Mouse (Mus musculus) embryonic facial prominence, embryonic 14.5 days (tissue): Measurements from ENCODE around the gene Zcchc14. TPM values are rescaled to one million over a fixed set of nuclear protein-coding genes. Genes with fewer than 3 reads are reported as not detected.
A peak's percentile ranks its signal among the peaks of the same experiment; 100 is the strongest.

Experiments
- ATAC-seq: fragments of 200-750 bp; cut with Nextera tagmentation; 2 replicates; pipeline ENCODE4 v1.8.0; 2017; ENCODE audit warnings: low read depth, moderate number of reproducible peaks, moderate TSS enrichment
- DNase-seq: peaks from one replicate; pipeline ENCODE4 v3.0.0-alpha.2; 2015; ENCODE audit warnings: low spot score
- H3K27ac ChIP-seq: fragments of 300-500 bp; sonication (generic); replicated peaks from 2 replicates; pipeline ENCODE4 v1.5.1; 2014; ENCODE audit warnings: low read depth, mild to moderate bottlenecking, low read length, moderate library complexity
- H3K27me3 ChIP-seq: fragments of 300-500 bp; sonication (generic); replicated peaks from 2 replicates; pipeline ENCODE4 v1.6.1; 2014; ENCODE audit warnings: low read length; ENCODE audit not compliant: control insufficient read depth, insufficient read depth
- H3K36me3 ChIP-seq: fragments of 300-500 bp; sonication (generic); 2 replicates; pipeline ENCODE4 v1.6.1; 2014; ENCODE audit warnings: low read length, mixed read lengths; ENCODE audit not compliant: control insufficient read depth, insufficient read depth
- H3K4me1 ChIP-seq: fragments of 300-500 bp; sonication (generic); 2 replicates; pipeline ENCODE4 v1.6.1; 2014; ENCODE audit warnings: antibody characterized with exemption, low read length; ENCODE audit not compliant: control insufficient read depth, insufficient read depth
- H3K4me2 ChIP-seq: fragments of 300-500 bp; sonication (generic); 2 replicates; pipeline ENCODE4 v1.6.1; 2014; ENCODE audit warnings: low read depth, mild to moderate bottlenecking, low read length, moderate library complexity, mixed read lengths
- H3K4me3 ChIP-seq: fragments of 300-500 bp; sonication (generic); 2 replicates; pipeline ENCODE4 v1.5.1; 2014; ENCODE audit warnings: low read depth, mild to moderate bottlenecking, low read length
- H3K9ac ChIP-seq: fragments of 300-500 bp; sonication (generic); 2 replicates; pipeline ENCODE4 v1.6.1; 2014; ENCODE audit warnings: low read depth, mild to moderate bottlenecking, low read length, moderate library complexity, mixed read lengths
- H3K9me3 ChIP-seq: fragments of 300-500 bp; sonication (generic); 2 replicates; pipeline ENCODE4 v1.6.1; 2016; ENCODE audit warnings: low read length; ENCODE audit not compliant: control insufficient read depth
- WGBS: fragments of 180-500 bp; shearing (Covaris S2); extraction: QIAGEN DNeasy Blood & Tissue Kit; methylation state at CpG from one replicate; pipeline ENCODE4 v1.1.7; 2014; 5-methylcytosine and 5-hydroxymethylcytosine counted together
- polyA plus RNA-seq: library from polyadenylated mRNA; unstranded; fragments of >200 nt; fragmentation: Nextera tagmentation; extraction: Ambion mirVana; gene quantifications from 2 replicates; pipeline ENCODE4 v1.2.1, GENCODE M21; 2014

Gene Zcchc14
- polyA plus RNA-seq, 1 experiment from 2014 or later, result 23.0 TPM

GRCm38 (mm10) chr8:121580465-121580864 is 72.2 kb downstream of the Zcchc14 start:
- Histone ChIP-seq H3K9ac (no peak overlapping the region), H3K4me2 (no peak overlapping the region), H3K4me1 (peaks cover 18% of the 10 kb centered on the region), H3K9me3 (no peaks in the 10 kb centered on the region), H3K36me3 (no peaks in the 10 kb centered on the region), H3K27me3 (no peaks in the 10 kb centered on the region), H3K4me3 (no peak overlapping the region), H3K27ac (no peak overlapping the region)
- ATAC-seq, result no peak
- DNase-seq, result peak; percentile 48
- WGBS, result 32% methylated on average over 9 of the region's 9 CpGs

- 0 out of 2 replicates have a peak within 1 kb of the TSS, but pooled peaks have one; percentile 28 for H3K27ac ChIP-seq
- peak within 1 kb of the TSS; percentile 86 for H3K9ac ChIP-seq
- no peaks in the 10 kb centered on the region for H3K9me3 ChIP-seq
- peak within 1 kb of the TSS; percentile 93 for H3K4me3 ChIP-seq
- peak; percentile 94 for ATAC-seq
- H3K27me3 ChIP-seq, result no peaks in the 10 kb centered on the region
- H3K4me2 ChIP-seq, result peak within 1 kb of the TSS; percentile 76
- WGBS, result 4% methylated on average over 22 of the region's 63 CpGs
- no peaks in the 10 kb centered on the region for H3K36me3 ChIP-seq
- H3K4me1 ChIP-seq, result peaks cover 18% of the 10 kb centered on the region
- DNase-seq, result peak; percentile 96
These were observed 73.8 kb downstream of the Zcchc14 start, which contains the start of gene Fbxo31 for GRCm38 (mm10) chr8:121578676-121579451. Gene Fbxo31 (minus strand): TSS chr8:121578806.

- WGBS, result 3% methylated on average over 23 of the region's 44 CpGs
- ATAC-seq, result no peak
These were observed 74.7 kb downstream of the Zcchc14 start for GRCm38 (mm10) chr8:121577751-121578675.

GRCm38 (mm10) chr8:121575661-121576060 is 77.0 kb downstream of the Zcchc14 start:
- H3K4me2 ChIP-seq, result no peak overlapping the region
- H3K27me3 ChIP-seq, result no peaks in the 10 kb centered on the region
- ATAC-seq (no peak), DNase-seq (no peak)
- 74% methylated on average over 3 of the region's 3 CpGs for WGBS
- no peaks in the 10 kb centered on the region for H3K36me3 ChIP-seq
- peaks cover 18% of the 10 kb centered on the region for H3K4me1 ChIP-seq
- H3K9me3 ChIP-seq, result no peaks in the 10 kb centered on the region
- H3K9ac ChIP-seq, result no peak overlapping the region
- H3K4me3 ChIP-seq, result no peak overlapping the region
- H3K27ac ChIP-seq, result no peak overlapping the region

More at GRCm38 (mm10) chr8:121577751-121578675, 74.7 kb downstream of the Zcchc14 start:
- H3K27me3 ChIP-seq, result no peaks in the 10 kb centered on the region
- DNase-seq, result peak; percentile 29
- no peaks in the 10 kb centered on the region for H3K9me3 ChIP-seq
- H3K36me3 ChIP-seq, result no peaks in the 10 kb centered on the region
- H3K27ac ChIP-seq, result 0 out of 2 replicates have a peak overlapping the region, but pooled peaks have one; percentile 28
- H3K4me3 ChIP-seq, result peak overlapping the region; percentile 93
- peaks cover 18% of the 10 kb centered on the region for H3K4me1 ChIP-seq
- H3K4me2 ChIP-seq, result peak overlapping the region; percentile 76
- peak overlapping the region; percentile 86 for H3K9ac ChIP-seq

- ATAC-seq, result peak; percentile 32
- Histone ChIP-seq H3K4me3 (no peak overlapping the region), H3K27ac (no peak overlapping the region), H3K4me2 (no peak overlapping the region), H3K9me3 (no peaks in the 10 kb centered on the region), H3K9ac (no peak overlapping the region), H3K4me1 (peaks cover 18% of the 10 kb centered on the region), H3K36me3 (no peaks in the 10 kb centered on the region), H3K27me3 (no peaks in the 10 kb centered on the region)
- DNase-seq, result peak; percentile 65
- WGBS, result 39% methylated on average over 3 of the region's 3 CpGs
These were observed 79.4 kb downstream of the Zcchc14 start for GRCm38 (mm10) chr8:121573275-121573674.

- H3K4me3 ChIP-seq, result no peak overlapping the region
- 68% methylated on average over 7 of the region's 7 CpGs for WGBS
- H3K27me3 ChIP-seq, result no peaks in the 10 kb centered on the region
- no peak overlapping the region for H3K9ac ChIP-seq
- no peak overlapping the region for H3K4me2 ChIP-seq
- ATAC-seq (no peak), DNase-seq (no peak)
- no peaks in the 10 kb centered on the region for H3K9me3 ChIP-seq
- no peak overlapping the region for H3K27ac ChIP-seq
- no peaks in the 10 kb centered on the region for H3K36me3 ChIP-seq
- H3K4me1 ChIP-seq, result peaks cover 13% of the 10 kb centered on the region
These were observed 80.6 kb downstream of the Zcchc14 start for GRCm38 (mm10) chr8:121572121-121572520.

GRCm38 (mm10) chr8:121570801-121571200 is 81.9 kb downstream of the Zcchc14 start:
- Histone ChIP-seq H3K27ac (no peak overlapping the region), H3K27me3 (no peaks in the 10 kb centered on the region), H3K36me3 (0 out of 2 replicates have a peak, but pooled peaks cover 3% of the 10 kb centered on the region), H3K9me3 (no peaks in the 10 kb centered on the region), H3K4me2 (no peak overlapping the region), H3K4me3 (no peak overlapping the region), H3K9ac (no peak overlapping the region), H3K4me1 (no peaks in the 10 kb centered on the region)
- ATAC-seq (no peak), DNase-seq (no peak)
- 79% methylated on average over 17 of the region's 17 CpGs for WGBS

GRCm38 (mm10) chr8:121570335-121570734 is 82.4 kb downstream of the Zcchc14 start:
- no peak for ATAC-seq
- no peaks in the 10 kb centered on the region for H3K4me1 ChIP-seq
- no peak overlapping the region for H3K4me3 ChIP-seq
- H3K9me3 ChIP-seq, result no peaks in the 10 kb centered on the region
- H3K9ac ChIP-seq, result no peak overlapping the region
- H3K36me3 ChIP-seq, result 0 out of 2 replicates have a peak, but pooled peaks cover 8% of the 10 kb centered on the region
- H3K27me3 ChIP-seq, result no peaks in the 10 kb centered on the region
- no peak for DNase-seq
- H3K27ac ChIP-seq, result no peak overlapping the region
- WGBS, result 76% methylated on average over 21 of the region's 21 CpGs
- H3K4me2 ChIP-seq, result no peak overlapping the region
